Mouse (Mus musculus) effector memory CD4-positive, alpha-beta T cell, adult 5 months (primary cell): ENCODE data around the gene Spam1. TPM values are rescaled to one million over a fixed set of nuclear protein-coding genes. Genes with fewer than 3 reads are reported as not detected.

Source experiments
- polyA plus RNA-seq: library from polyadenylated mRNA; unstranded; fragments of 100-300 nt; shearing (Covaris generic); gene quantifications from one replicate; pipeline ENCODE4 v1.2.1, GENCODE M21; 2017

The Spam1 gene
- not detected for polyA plus RNA-seq

DNA sequence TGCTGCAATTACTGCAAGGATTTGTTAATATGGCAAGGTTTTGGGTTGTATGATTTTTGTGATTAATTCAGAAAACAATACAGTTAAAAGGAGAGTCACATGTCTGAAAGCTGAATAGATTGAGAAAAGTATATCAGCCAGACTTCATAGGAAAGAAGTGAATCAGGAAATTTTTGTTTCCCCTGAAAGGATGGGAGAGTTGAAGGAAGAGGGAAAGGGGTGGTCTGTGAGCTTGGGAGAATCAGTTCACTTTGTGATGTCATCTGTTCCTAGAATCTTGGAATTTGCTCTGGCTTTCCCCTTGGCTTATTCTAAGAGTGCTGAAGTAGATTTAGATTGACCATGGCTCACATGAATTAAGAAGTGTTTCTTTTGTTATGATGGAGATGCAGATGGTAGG, at the start of gene Spam1:
Gene Spam1, plus strand, starts transcription at position 301 of the 400 bp plus-strand sequence.

DNA sequence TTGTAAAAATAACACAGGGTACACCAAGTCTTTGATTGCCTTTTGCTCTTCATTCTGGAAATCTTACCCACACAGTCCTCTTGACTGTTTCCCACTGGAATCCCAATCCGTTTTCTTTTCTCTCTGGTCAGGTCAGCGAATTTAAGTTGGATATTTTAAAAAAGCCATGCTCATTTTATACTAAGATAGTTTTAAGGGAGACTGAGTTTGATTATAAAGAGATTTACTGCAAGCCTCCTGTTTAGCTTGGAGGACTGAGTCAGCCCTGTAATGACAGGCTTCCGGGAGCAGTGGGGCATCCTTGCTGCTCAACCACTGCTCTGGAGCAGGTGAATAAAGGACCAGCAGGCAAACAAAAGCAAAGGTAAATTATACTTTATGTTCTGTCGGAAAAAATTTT, 43.0 kb upstream of the Spam1 start, which contains the start of gene Hyal4:
Gene Hyal4, plus strand, starts transcription at position 301 of the 400 bp plus-strand sequence.

Other genes starting within 250 kb of the Spam1 start
- gene Lmod2, start 193.4 kb upstream of the Spam1 start, polyA plus RNA-seq = not detected
- 46.9 TPM for gene Wasl, start 126.2 kb upstream of the Spam1 start, polyA plus RNA-seq
- gene Hyal6, start 57.9 kb upstream of the Spam1 start, polyA plus RNA-seq = 0.17 TPM
- gene Hyal4, start 42.9 kb upstream of the Spam1 start, polyA plus RNA-seq = not detected
- gene Hyal5, start 66.8 kb downstream of the Spam1 start, polyA plus RNA-seq = not detected
- gene Tmem229a, start 165.1 kb downstream of the Spam1 start, polyA plus RNA-seq = 0.07 TPM